Mouse (Mus musculus): ENCODE data around the gene Gm49027.
"Not testable (repeated sequence)": the region's sequence is repeated elsewhere in the genome, so short reads cannot be mapped to it uniquely, and the experiment has no call there.

Gm49027 gene

DNA sequence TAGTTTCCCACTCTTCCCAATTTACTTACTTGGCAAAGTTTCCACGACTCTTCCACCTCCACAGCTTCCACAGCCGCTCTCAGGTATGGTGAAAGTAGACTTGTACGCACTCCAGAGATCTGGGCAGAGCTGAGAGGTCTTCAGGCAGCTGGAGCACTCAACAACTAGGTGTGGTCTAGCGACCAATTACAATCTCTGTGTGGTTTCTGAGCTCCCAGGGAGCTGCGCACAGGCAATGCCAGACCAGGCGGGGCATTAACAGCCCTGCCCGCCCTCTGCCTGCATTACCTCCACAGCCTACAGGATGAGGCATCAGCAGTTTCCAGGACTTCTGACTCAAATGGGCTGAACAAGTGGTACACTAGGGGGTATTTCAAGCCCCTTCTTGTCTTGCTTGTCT is at the start of gene Gm49027:
Gene Gm49027 (minus strand): TSS at position 208 of the 400 bp plus-strand sequence.
- no peak for DNase-seq (ENCODE audit: low spot score)

DNA sequence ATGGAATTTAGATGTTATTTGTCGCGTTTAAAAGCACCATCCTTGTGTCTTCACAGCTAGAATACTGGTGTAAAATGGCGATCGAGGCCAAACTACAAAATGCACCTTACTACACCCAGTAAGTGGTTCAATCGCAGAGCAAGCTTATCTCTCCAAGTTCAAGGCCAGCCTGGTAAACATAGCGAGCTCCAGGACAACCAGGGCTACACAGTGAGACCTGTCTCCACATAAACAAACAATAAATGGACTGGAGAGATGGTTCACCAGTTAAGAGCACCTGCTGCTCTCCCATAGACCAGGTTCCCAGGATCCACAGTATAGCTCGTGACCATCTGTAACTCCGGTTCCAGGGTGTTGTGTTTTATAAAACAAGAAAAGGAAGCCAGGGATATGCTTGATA is 48.1 kb upstream of the Gm49027 start:
- peak; percentile 12 for DNase-seq (ENCODE audit: low spot score)

DNA sequence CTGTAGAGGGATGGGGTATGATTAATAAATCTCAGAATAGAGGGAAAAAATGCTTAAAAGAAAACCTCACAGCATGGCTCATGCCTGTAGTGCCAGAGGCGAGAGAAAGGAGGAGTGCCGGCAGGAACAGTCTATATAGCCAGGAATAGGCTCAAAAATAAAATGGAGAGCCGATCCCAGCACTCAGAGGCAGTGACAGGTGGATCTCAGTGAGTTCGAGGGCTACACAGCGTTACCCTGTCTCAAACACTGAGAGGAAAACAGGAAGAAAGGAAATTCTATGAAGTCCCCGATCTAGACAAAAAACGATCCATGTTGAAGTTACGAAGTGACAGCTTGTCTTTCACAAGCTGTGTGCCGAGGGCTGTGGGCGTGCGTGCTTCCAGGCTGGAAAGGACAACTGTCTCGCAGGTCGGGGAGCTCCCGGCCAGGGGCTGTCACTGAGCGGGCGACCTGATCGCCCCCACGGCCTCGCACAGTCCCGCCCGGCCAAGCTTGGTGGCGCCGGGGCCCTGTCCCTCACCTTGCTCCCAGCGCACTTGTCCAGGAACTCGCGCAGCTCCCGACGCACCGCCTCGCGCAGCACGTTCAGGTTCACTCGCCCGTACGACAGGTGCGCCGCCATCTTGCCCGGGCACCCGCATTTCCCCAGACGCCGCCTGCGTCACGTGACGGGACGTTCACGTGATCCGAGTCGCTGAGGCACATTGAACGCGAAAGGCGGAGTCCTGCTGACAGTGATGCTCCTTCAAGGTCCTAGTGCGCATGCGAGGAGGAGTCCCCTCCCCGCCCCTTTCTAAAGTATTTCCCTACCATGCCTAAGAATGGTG is 47.3 kb upstream of the Gm49027 start, which contains the start of gene Vps33a:
Gene Vps33a (minus strand): TSS at position 682 of the 830 bp plus-strand sequence.
- peak; percentile 99 for DNase-seq (ENCODE audit: low spot score)

DNA sequence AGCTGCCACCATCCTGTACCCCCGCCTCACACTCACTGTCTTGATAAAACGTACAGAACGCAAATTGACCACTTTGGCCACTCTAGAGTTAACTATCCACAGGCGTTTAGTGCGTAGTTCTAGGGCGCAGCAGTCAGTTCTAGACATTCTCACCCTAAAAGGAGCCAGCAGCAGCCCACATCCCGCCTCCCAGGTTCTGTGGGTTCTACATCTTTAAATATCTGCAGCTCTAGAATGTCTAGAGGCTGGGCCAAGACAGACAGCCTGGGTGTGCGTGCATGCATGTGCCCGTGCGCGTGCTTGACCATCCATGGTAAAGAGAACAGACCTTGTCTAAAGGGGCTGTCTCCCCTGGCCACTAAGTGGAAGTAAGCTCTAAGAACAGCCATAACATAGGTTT is 35.8 kb upstream of the Gm49027 start:
- no peak for DNase-seq (ENCODE audit: low spot score)

DNA sequence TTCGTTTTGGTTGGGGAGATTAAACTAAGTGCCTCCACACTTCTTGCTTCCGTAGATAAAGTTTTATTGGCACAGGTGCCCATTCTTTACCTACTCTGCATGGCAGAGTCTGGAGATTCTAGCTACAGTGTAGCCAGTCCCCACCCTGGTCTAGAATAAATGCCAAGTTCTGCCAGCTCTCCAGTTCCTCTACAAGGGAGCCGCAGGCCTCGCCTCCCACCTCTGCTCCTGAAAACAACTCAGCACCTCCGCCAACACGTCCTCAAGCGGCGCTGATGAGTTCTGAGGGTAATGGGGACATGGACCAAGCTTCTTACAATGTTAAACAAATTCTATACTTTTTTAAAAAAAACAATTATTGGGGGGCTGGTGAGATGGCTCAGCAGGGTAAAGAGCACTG is 34.3 kb upstream of the Gm49027 start:
- no peak for DNase-seq (ENCODE audit: low spot score)

DNA sequence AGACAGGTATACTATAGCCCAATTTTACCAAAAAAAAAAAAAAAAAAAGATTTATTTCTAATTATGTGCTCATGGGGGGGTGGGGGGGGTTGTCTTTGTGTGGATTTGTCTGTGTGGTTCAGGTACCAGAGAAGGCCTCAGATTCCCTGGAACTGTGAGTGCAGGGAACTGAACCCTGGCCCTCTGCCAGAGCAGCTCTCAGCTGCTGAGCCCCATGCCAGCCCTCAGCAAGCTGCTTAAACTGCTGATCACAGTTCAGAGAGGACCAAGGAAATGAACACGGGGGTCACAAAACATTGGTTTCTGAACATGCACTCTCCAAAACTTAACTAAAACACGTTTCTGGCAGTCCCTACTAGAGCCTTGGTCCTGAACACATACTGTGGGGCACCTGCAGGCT is 31.2 kb upstream of the Gm49027 start:
- no peak for DNase-seq (ENCODE audit: low spot score)

DNA sequence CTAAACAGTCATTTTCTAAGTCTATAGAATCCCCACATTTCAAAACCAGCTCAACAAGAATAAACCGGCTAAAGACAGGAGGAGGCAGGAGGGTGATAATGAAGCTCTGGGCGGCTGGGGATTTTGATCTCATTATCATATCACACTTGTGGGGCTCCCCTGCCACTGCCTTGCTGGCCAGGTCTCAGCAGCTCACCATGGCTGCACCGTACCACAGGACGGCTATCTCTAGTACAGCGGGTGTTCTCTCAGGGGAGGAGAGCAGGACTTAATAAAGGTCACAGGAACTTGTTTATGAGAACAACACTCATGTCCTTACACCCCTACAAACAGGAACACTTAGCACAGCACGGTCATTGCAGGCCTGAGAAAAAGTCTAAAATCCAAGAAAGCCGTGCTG is 30.4 kb upstream of the Gm49027 start:
- DNase-seq (ENCODE audit: low spot score): no peak

DNA sequence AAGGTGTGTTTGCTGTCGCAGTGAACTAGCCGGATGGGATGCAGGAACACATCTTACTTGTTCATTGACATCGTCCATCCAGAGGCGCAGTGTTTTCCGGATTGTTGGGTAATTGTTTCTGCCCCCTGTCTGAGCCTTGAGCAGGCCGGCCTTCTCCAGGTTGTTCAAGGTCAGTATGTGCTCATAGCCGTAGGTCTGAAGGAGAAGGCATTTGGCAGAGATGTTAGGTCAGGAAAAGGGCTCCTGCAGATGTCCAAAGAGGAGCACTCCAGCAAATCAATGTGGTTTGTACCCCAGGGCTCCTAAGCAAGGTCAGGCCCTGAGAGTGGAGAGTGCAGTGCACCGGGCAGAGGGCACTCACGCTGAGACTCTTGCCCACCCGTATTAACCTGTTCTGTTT is 8.5 kb upstream of the Gm49027 start:
- DNase-seq (ENCODE audit: low spot score): no peak

DNA sequence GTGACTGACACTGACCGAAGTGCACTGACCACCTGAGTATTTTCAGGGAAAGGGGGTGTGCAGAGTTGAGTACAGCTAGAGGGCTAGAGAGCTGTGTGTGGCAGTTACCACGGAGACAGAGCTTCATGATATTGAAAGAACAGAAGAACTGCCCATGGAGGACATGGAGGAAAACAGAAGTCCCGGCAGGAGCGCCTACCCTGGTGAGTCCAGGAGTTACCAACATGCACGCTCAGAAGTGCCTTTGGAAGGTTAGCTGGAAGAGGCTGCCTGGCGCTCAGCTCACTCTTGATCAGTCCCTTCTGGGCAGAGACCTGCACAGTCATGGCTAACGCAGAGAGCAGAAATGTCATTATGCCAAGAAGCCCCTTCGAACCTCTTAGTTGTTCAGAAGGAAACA is 4.8 kb upstream of the Gm49027 start:
- DNase-seq (ENCODE audit: low spot score): no peak

DNA sequence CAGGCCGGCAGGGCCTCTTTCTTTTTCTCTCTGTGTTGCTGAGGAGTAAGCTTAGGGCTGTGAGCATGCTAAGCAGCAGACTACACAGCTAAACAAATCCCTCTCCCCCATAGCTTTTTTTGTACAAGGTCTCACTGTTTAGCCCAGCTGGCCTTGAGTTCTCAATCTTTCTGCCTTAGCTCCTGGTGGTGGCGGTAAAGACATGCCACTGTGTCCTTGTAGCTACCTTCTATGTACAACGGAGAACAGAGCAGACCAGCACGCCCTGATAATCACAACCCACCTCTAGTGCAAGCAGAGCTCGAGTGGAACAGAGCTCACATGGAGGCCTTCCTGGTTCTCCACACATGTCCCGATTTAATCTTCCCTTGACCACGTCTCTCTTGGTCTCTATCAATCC is 3.4 kb upstream of the Gm49027 start:
- no peak for DNase-seq (ENCODE audit: low spot score)

DNA sequence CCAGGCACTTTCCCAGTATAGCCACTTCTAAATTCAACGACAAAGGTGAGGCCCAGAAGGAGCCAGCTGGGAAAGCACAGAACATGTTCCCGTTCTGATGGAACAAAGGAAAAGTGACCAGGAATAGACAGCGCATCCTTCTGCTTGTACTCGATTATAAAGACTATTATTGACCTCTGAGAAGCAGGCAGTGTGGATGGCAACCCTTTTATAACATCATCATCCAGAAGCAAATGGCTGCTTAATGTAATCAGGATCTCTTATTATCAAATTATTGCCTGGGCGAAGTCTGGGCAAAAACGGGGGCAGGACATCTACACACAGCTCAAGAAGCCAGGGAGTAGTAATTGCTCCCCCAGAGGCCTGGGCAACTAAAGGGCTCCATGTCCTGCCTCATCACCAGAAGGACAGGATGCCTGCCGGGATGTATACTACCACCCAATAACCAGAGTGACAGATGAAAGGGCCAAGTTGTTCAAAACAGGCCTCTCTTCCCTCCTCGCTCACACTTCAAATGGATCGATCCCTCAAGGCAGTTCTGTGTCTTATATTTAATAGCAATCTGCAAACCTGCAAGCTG is 718 bp upstream of the Gm49027 start:
- no peak for DNase-seq (ENCODE audit: low spot score)

DNA sequence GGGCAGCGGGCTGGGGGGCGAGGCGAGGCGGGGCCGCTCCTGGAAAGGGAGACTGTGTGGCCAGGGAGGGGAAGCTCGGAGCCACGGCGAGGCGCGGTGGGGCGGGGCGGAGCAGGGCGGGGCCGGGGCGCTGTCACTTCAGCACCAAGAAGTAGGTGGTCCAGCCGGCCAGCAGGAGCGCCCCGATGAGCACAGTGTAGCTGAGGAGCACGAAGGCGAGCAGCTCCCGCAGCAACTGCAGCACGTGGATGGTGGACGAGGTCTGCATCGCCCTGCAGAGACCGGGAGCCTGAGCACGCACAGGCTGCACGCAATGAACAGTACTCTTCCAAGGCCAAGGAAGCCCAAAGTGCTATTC is 916 bp downstream of the Gm49027 start:
- DNase-seq (ENCODE audit: low spot score): no peak

DNA sequence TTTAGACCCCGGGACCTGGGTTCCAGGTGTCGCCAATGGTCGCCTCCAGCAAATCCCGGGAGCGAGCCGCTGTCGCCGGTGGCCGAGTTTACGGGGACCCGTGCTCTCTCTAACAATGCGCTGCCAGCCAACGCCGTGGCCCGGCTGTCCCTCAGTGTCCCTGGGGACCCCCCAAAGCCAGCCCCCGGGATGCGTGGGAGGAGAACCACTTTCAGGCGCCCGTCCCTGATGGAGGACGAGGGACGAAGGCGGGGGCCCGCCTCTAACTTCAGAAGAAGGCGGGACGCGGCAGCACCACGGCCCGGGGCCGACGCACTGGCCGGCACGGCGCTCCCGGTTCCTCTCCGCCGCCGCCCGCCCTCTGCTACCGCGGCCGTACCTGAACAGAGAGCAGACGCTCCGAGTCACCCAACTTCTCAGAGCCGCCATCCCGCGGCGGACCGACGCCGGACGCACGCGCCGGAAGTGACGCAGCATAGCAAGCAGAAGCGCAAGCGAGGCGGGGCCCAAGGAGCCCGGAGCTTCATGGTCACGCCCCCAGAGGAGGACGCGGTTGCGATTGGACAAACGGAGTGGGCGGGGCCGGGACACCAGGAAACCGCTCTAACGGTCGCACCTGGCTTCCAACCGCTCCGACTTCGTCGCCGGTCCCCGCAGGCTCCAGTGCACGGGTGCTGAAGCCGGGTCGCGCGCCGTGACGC is 1.4 kb downstream of the Gm49027 start, which contains the start of gene Diablo:
Gene Diablo (minus strand): TSS at position 485 of the 701 bp plus-strand sequence.
- DNase-seq (ENCODE audit: low spot score): peak; percentile 98

DNA sequence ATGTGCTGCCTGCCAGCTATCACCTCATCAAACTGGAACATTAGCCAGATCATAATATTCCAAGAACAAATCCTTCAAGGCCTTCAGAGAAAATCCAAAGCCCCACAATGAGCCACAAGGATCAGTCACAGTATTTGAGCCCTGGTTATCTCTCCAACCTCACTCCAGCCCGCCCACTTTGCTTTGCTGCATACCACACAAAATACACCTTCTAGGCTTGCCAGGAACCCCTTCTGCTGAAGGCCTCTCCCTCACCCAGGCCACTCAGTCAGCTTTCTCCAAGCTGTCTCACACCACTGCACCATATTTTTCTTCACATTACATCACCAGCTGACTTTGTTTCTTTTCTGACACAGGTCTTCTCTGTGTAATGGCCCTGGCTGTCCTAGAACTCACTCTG is 3.1 kb downstream of the Gm49027 start:
- DNase-seq (ENCODE audit: low spot score): no peak

DNA sequence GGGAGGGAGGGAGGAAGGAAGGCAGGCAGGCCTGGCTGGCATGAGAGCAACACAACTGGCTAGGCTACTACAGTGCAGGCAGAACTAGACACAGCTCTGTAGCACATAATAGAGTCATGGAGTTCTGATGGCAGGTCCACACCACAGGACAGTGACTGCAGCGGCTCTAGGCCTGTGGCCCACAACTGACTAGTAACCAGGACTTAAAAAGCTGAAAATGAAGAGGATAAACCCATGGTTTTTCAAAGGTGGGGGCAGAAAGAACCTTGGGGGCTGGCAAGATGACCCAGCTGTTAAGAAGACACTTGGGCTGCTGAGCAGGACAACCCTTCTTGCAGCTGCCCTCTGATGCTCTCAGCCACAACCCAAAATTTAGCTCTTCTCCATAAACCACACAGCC is 3.7 kb downstream of the Gm49027 start:
- DNase-seq (ENCODE audit: low spot score): no peak

DNA sequence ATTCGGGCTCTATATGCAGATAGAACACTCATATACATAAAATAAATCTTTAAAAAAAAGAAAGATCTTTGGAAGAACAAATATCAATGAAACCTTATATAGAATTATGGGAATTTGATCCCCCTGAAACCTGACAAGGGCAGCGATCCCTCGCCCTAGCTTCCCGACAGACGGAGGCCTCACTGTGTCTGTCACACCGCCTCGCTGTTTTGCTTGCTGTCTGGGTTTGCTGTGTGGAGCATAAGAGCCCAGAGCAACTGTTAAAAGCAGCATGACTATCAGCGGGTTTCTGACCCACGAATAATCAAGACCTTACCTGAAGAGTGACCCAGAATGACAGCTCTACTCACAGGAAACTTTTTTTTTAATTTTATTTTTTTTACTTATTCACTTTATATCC is 4.6 kb downstream of the Gm49027 start:
- no peak for DNase-seq (ENCODE audit: low spot score)

DNA sequence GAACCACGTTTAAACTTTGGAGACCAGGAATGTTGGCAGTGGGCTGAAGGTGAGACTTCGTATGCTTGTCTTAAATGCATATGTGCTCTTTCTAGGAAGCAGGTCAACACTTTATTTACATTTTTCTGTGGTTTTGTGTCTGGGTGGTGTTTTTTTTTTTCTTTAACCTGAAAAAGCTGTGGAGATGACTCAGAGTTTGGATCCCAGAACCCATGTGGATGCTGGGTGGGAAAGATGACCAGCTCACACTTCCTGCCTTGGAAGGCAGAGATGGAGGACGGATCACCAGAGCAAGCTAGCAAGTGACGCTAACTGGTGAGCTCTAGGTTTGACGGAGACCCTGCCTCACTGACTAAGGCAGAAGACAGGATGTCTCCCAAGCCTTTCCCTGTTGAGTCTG is 10.4 kb downstream of the Gm49027 start:
- no peak for DNase-seq (ENCODE audit: low spot score)

DNA sequence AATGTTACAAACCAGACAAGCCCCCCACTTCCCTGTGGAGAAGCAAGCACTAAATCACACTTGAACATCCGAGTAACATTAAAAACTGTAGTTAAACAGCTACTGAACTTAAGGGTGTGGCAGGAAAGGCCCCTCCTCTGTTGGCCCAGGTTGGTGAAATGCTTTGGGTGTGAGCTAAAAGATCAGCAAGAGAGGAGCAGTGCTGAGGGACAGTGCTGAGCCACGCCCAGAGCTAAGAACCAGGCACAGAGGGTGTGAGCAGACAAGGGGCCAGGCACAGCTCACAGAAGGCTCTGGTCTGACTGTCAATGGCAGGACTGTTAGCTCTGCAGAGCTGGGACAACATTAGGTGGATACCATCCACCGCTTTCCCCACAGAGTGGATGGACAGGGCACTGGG is 13.2 kb downstream of the Gm49027 start:
- DNase-seq (ENCODE audit: low spot score): no peak

DNA sequence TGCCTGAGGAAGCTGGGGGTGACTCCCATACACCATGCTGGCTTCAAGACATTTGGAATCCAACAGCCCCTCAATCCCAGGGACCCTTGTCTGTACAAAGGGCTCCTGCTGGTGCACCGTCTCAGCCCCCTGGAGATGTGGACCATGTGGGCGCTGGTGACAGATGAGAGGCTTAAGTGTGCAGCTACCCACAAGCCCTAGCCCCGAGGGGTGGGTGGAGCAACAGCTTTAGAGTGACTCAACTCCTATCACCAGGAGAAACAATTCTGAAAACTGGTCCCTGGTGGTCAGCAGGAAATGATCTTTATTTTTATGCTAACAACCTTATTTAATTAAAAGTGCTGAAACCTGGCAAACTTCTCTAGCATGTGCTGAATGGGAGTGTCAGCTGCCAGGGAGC is 13.9 kb downstream of the Gm49027 start:
- not testable (repeated sequence) for DNase-seq (ENCODE audit: low spot score)

DNA sequence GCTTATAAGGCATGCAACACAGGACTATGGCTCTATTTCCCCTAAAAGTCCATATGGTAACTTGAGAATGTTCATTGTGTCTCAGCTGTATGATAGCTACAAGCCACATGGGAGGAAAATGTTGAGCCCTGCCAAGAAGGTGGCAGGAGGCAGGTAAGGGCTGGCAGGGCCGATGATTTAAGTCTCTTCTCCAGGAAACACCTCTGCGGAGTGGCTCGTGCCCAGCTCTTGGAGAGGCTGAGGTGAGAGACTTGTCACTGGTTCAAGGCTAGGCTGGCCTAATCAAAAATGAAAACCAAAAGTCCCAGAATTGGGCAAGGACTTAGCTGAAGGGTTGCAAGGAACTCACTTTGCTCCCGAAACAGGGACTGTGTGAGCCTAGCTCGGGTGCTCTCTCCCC is 15.1 kb downstream of the Gm49027 start, which contains the start of gene B3gnt4:
Gene B3gnt4 (plus strand): TSS at position 301 of the 400 bp plus-strand sequence.
- DNase-seq (ENCODE audit: low spot score): no peak

DNA sequence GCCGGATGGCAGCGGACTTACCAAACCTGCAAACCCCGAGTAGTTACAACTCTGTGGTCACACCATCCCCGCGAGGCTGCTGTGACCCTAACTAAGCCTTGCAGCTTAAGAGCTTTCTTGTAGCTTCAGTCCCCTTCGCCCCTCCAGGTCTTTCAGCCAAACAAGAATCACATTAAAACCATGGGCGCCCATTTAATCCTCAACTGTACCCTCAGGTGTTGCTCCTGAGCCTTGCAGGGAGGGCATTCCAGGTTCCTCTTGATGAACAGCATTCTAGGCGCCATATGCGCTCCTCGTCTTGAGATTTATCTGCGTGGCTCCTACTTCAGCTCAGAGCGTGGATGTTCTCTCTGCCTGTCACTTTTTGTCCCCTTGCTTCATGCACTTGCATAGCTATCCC is 16.4 kb downstream of the Gm49027 start:
- DNase-seq (ENCODE audit: low spot score): no peak

DNA sequence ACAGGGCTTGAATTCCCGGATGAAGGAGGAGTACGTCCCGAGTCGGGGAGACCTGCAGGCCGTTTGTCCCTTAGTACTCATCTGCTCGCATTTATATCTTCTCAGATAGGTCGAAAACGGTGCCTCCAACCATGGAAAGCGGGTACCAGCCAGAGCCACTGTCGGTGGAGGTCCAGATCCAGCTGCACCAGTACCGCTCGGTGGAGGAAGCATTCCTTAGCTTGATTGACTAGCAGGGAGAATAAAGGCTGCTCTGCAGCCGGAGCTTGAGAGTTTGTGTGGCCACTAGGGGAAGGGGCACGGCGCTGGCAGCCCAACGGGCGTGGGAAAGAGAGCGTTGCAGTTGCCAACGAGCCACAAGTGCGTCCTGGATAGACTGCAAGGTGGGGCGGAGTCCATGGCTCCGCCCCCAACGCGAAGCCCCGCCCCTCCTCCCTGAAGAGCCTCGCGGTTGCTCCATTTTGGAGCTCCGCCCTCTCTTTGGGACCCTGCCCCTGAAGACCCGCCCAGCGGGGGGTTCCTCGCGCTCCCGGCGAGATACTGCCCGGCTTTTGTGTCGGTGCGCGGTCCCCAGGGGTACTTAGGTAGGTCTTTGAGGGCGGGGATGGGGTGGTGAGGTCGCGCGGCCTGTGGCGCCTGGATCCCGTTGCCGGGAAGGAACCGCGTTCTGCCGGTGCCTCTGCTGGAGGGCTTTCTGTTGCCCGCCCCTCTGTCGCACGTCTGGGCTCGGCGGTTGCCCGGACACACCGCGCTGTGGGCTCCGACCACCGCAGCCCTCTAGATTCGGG is 17.2 kb downstream of the Gm49027 start:
- peak; percentile 82 for DNase-seq (ENCODE audit: low spot score)
